Mouse (Mus musculus) kidney, embryonic 14.5 days (tissue): Measurements from ENCODE around the gene Mok. TPM values are rescaled to one million over a fixed set of nuclear protein-coding genes. Genes with fewer than 3 reads are reported as not detected.

Experiments used
- polyA plus RNA-seq: library from polyadenylated mRNA; unstranded; fragments of >200 nt; fragmentation: Nextera tagmentation; extraction: Ambion mirVana; gene quantifications from 2 replicates; pipeline ENCODE4 v1.2.1, GENCODE M21; 2014

Gene Mok
- polyA plus RNA-seq, 1 experiment from 2014 or later, result 6.8 TPM

Other genes with a start within 250 kb of the Mok start
- 40.9 and 63.6 TPM in 2 replicates for gene Dync1h1, start 239.5 kb downstream of the Mok start, polyA plus RNA-seq
- gene 1700001K19Rik, start 158.3 kb downstream of the Mok start, polyA plus RNA-seq, result not detected in 2 replicates
- gene Hsp90aa1, start 138.2 kb downstream of the Mok start, polyA plus RNA-seq, result 1,092 and 1,386 TPM in 2 replicates
- 17.8 and 24.5 TPM in 2 replicates for gene Wdr20, start 103.0 kb downstream of the Mok start, polyA plus RNA-seq
- 4.2 and 6.0 TPM in 2 replicates for gene Zfp839, start 9.3 kb upstream of the Mok start, polyA plus RNA-seq
- 82.2 and 93.7 TPM in 2 replicates for gene Cinp, start 48.2 kb upstream of the Mok start, polyA plus RNA-seq
- 2.8 and 3.6 TPM in 2 replicates for gene Tecpr2, start 48.3 kb upstream of the Mok start, polyA plus RNA-seq
- gene Ankrd9, start 138.1 kb upstream of the Mok start, polyA plus RNA-seq, result 11.0 and 12.4 TPM in 2 replicates
- gene Rcor1, start 198.4 kb upstream of the Mok start, polyA plus RNA-seq, result 15.9 and 17.4 TPM in 2 replicates